Mouse (Mus musculus) kidney, postnatal 10 days (tissue): ENCODE measurements at regions not wholly inside any gene's neighbourhood (a gene's known extent, or its start where the extent isn't known, plus 50 kb on each side); places are given as distances from the start of the nearest gene placed in this dataset.

Source experiments
- DNase-seq: peaks from one replicate; pipeline ENCODE4 v3.0.0; 2021; ENCODE audit warnings: mixed read lengths

DNA sequence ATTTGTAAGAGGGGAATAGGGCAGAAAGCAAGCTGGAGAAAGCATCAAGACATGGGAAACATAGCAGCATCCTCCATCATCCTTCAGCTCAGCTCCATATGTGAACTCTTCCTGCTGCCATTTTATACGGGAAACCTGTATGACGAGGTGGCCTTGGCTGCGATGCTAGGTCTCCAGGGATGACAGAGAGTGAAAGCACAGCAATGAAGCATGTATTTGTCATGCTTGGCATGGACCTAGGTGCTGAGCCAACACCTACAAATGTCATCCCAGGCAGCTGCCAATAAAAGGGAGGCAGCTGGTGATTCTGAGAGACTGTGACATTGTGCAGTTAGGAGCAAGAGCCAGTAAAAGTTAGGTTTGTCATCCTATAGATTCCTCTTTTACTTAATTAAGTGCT lies 51.0 kb upstream of the Akirin2 start:
- no peak for DNase-seq
